Mouse (Mus musculus) forebrain, postnatal 0 days (tissue): ENCODE measurements around the gene Nav3. TPM values are rescaled to one million over a fixed set of nuclear protein-coding genes. Genes with fewer than 3 reads are reported as not detected.

Source experiments
- ATAC-seq: fragments of 200-750 bp; cut with Nextera tagmentation; 2 replicates; pipeline ENCODE4 v1.8.0; 2017; ENCODE audit warnings: mild to moderate bottlenecking, moderate library complexity
- DNase-seq: peaks from one replicate; pipeline ENCODE4 v3.0.0-alpha.2; 2015
- H3K27ac ChIP-seq: fragments of 300-500 bp; sonication (generic); 2 replicates; pipeline ENCODE4 v1.5.1; 2014; ENCODE audit warnings: low read depth, mild to moderate bottlenecking, antibody characterized with exemption, low read length, moderate library complexity, mixed read lengths
- H3K27me3 ChIP-seq: fragments of 300-500 bp; sonication (generic); 2 replicates; pipeline ENCODE4 v1.6.1; 2014; ENCODE audit warnings: mild to moderate bottlenecking, low read length, mixed read lengths; ENCODE audit not compliant: insufficient read depth
- H3K36me3 ChIP-seq: fragments of 300-500 bp; sonication (generic); 2 replicates; pipeline ENCODE4 v1.6.1; 2014; ENCODE audit warnings: mild to moderate bottlenecking, moderate library complexity; ENCODE audit not compliant: insufficient read depth
- H3K4me1 ChIP-seq: fragments of 300-500 bp; sonication (generic); 2 replicates; pipeline ENCODE4 v1.6.1; 2014; ENCODE audit warnings: antibody characterized with exemption; ENCODE audit not compliant: insufficient read depth
- H3K4me2 ChIP-seq: fragments of 300-500 bp; sonication (generic); 2 replicates; pipeline ENCODE4 v1.6.1; 2014; ENCODE audit warnings: low read depth, mild to moderate bottlenecking, moderate library complexity
- H3K4me3 ChIP-seq: fragments of 300-500 bp; sonication (generic); 2 replicates; pipeline ENCODE4 v1.5.1; 2014; ENCODE audit warnings: low read depth, low read length, mixed read lengths
- H3K9ac ChIP-seq: fragments of 300-500 bp; sonication (generic); 2 replicates; pipeline ENCODE4 v1.6.1; 2014; ENCODE audit warnings: mild to moderate bottlenecking
- H3K9me3 ChIP-seq: fragments of 300-500 bp; sonication (generic); 2 replicates; pipeline ENCODE4 v1.6.1; 2016; ENCODE audit warnings: low read length
- CTCF ChIP-seq: sonication (generic); IDR thresholded peaks from 2 replicates; pipeline ENCODE4 v1.5.1; 2016; ENCODE audit warnings: antibody characterized with exemption, control low read depth, low read depth
- WGBS: fragments of 180-500 bp; shearing (Covaris S2); extraction: QIAGEN DNeasy Blood & Tissue Kit; methylation state at CpG from one replicate; pipeline ENCODE4 v1.1.7; 2014; 5-methylcytosine and 5-hydroxymethylcytosine counted together
- polyA plus RNA-seq: library from polyadenylated mRNA; unstranded; fragments of >200 nt; fragmentation: Nextera tagmentation; extraction: Ambion mirVana; gene quantifications from 2 replicates; pipeline ENCODE4 v1.2.1, GENCODE M21; 2015
- total RNA-seq: library from RNA; depleted of rRNA; stranded (reverse); fragments of >200 nt; gene quantifications from 2 replicates; pipeline ENCODE4 v1.2.3, GENCODE M21; 2014

The Nav3 gene
- total and polyA plus RNA-seq, 2 experiments from 2014 or later: 20.1 to 119 TPM

DNA sequence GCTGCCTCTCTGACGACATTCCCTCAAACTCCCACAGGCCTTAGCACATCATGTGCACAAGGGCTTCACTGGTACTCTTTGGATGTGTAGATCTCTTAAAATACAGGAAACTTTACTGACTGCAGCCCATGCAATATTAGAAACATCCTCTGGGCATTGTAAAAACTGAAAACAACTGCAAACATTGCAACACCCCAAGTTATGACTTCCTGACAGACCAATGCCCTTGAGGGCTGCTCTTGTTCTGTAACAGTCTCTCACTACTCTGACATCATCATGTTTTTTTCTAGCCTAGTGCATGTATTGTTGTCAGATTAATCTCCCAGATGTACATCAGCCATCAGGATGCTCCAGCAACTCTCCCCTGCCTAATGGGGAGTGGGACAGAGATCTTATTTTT is 296.5 kb downstream of the Nav3 start:
- Histone ChIP-seq H3K4me2 (no peak overlapping the region), H3K4me3 (no peak overlapping the region), H3K27me3 (no peaks in the 10 kb centered on the region), H3K9me3 (no peaks in the 10 kb centered on the region), H3K27ac (no peak overlapping the region), H3K36me3 (no peaks in the 10 kb centered on the region), H3K4me1 (peaks cover 5% of the 10 kb centered on the region; the same call in 1 of the 2 replicates), H3K9ac (no peak overlapping the region)
- DNase-seq: no peak
- WGBS: 54% methylated on average over 1 of the region's 1 CpGs
- no peak for TF ChIP-seq CTCF
- ATAC-seq: no peak

GRCm38 (mm10) chr10:110158122-110158521 is 297.9 kb downstream of the Nav3 start:
- H3K9ac ChIP-seq: no peak overlapping the region
- WGBS: 67% methylated on average over 3 of the region's 3 CpGs
- no peaks in the 10 kb centered on the region for H3K27me3 ChIP-seq
- H3K27ac ChIP-seq: no peak overlapping the region
- no peak overlapping the region for H3K4me3 ChIP-seq
- H3K9me3 ChIP-seq: no peaks in the 10 kb centered on the region
- H3K36me3 ChIP-seq: no peaks in the 10 kb centered on the region
- DNase-seq (no peak), ATAC-seq (no peak)
- TF ChIP-seq CTCF: no peak
- H3K4me2 ChIP-seq: no peak overlapping the region
- peaks cover 13% of the 10 kb centered on the region; the same call in 1 of the 2 replicates for H3K4me1 ChIP-seq

GRCm38 (mm10) chr10:110156412-110156811 is 299.6 kb downstream of the Nav3 start:
- Histone ChIP-seq H3K4me1 (peaks cover 13% of the 10 kb centered on the region; the same call in 1 of the 2 replicates), H3K4me2 (no peak overlapping the region), H3K27ac (no peak overlapping the region), H3K9ac (no peak overlapping the region), H3K9me3 (no peaks in the 10 kb centered on the region), H3K36me3 (no peaks in the 10 kb centered on the region), H3K4me3 (no peak overlapping the region), H3K27me3 (no peaks in the 10 kb centered on the region)
- WGBS: 12% methylated on average over 1 of the region's 1 CpGs
- TF ChIP-seq CTCF: no peak
- DNase-seq: no peak
- ATAC-seq: no peak

- TF ChIP-seq CTCF: no peak
- no peaks in the 10 kb centered on the region for H3K9me3 ChIP-seq
- H3K4me2 ChIP-seq: no peak overlapping the region
- H3K9ac ChIP-seq: no peak overlapping the region
- no peaks in the 10 kb centered on the region for H3K27me3 ChIP-seq
- DNase-seq (peak; percentile 33), ATAC-seq (peak; percentile 62)
- H3K4me3 ChIP-seq: no peak overlapping the region
- 57% methylated on average over 2 of the region's 2 CpGs for WGBS
- peaks cover 13% of the 10 kb centered on the region; the same call in 1 of the 2 replicates for H3K4me1 ChIP-seq
- H3K36me3 ChIP-seq: no peaks in the 10 kb centered on the region
- H3K27ac ChIP-seq: peak overlapping the region; percentile 50; the same call in 1 of the 2 replicates
Observed at GRCm38 (mm10) chr10:110155494-110155893, 300.5 kb downstream of the Nav3 start.

DNA sequence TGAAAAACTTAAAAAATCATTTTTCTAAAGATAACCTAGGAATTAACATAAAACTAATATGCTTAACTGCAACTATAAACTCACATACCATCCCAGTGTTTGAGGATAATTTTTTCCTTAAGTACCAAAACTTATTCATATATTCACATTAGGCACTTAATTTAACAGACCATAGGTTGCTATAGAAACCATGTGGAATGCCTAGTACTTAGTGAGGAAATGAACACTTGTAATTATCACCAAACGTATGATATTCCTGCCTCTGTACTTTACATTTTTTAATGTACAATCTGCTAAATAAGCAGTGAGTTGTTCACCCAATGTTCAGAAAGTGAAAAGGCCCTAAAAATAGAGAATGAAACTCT is 301.1 kb downstream of the Nav3 start:
- peaks cover 13% of the 10 kb centered on the region; the same call in 1 of the 2 replicates for H3K4me1 ChIP-seq
- no peak overlapping the region for H3K9ac ChIP-seq
- TF ChIP-seq CTCF: no peak
- H3K9me3 ChIP-seq: no peaks in the 10 kb centered on the region
- no peaks in the 10 kb centered on the region for H3K27me3 ChIP-seq
- DNase-seq (peak; percentile 11), ATAC-seq (peak; percentile 49)
- H3K36me3 ChIP-seq: no peaks in the 10 kb centered on the region
- WGBS: 21% methylated on average over 1 of the region's 1 CpGs
- H3K4me2 ChIP-seq: no peak overlapping the region
- no peak overlapping the region for H3K27ac ChIP-seq
- H3K4me3 ChIP-seq: no peak overlapping the region

- DNase-seq (no peak), ATAC-seq (peak; percentile 38)
- peak overlapping the region; percentile 17; the same call in 1 of the 2 replicates for H3K27ac ChIP-seq
Observed at GRCm38 (mm10) chr10:110154001-110154872, 301.8 kb downstream of the Nav3 start.

DNA sequence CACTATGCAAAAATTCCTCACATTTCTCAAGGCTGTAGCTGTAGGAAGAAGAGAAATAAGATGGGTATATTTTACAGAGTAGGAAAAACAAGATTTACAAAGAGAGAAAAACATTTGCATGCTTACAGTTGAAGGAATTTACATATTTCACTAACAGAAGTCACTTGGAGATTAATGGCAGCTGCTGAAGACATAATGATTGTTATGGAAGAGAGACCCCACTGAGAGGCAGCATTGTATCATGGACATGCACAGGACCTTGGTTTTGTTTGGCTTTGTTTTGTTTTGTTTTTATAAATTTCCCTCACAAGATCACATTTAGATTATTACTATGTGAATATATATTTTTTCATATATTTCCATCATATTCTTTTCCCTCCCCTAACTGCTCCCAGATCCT is 335.4 kb downstream of the Nav3 start:
- Histone ChIP-seq H3K4me2 (no peak overlapping the region), H3K4me1 (no peaks in the 10 kb centered on the region), H3K9ac (no peak overlapping the region), H3K4me3 (no peak overlapping the region), H3K27ac (no peak overlapping the region), H3K36me3 (no peaks in the 10 kb centered on the region), H3K27me3 (no peaks in the 10 kb centered on the region), H3K9me3 (no peaks in the 10 kb centered on the region)
- DNase-seq (no peak), ATAC-seq (no peak)
- peak; percentile 46 for TF ChIP-seq CTCF

More at GRCm38 (mm10) chr10:110154001-110154872, 301.8 kb downstream of the Nav3 start:
- H3K36me3 ChIP-seq: no peaks in the 10 kb centered on the region
- peaks cover 13% of the 10 kb centered on the region; the same call in 1 of the 2 replicates for H3K4me1 ChIP-seq
- no peak overlapping the region for H3K9ac ChIP-seq
- no peaks in the 10 kb centered on the region for H3K27me3 ChIP-seq
- H3K4me2 ChIP-seq: no peak overlapping the region
- no peak overlapping the region for H3K4me3 ChIP-seq
- peak; percentile 30; the same call in 1 of the 2 replicates for TF ChIP-seq CTCF
- WGBS: 47% methylated on average over 6 of the region's 6 CpGs
- H3K9me3 ChIP-seq: no peaks in the 10 kb centered on the region
